Mouse (Mus musculus): ENCODE data around the gene Tmem223. TPM values are rescaled to one million over a fixed set of nuclear protein-coding genes. Genes with fewer than 3 reads are reported as not detected.

Tmem223 gene
- 202 and 221 TPM in 2 replicates for polyA plus RNA-seq (2016; fragmentation: Nextera tagmentation; extraction: Ambion mirVana)

DNA sequence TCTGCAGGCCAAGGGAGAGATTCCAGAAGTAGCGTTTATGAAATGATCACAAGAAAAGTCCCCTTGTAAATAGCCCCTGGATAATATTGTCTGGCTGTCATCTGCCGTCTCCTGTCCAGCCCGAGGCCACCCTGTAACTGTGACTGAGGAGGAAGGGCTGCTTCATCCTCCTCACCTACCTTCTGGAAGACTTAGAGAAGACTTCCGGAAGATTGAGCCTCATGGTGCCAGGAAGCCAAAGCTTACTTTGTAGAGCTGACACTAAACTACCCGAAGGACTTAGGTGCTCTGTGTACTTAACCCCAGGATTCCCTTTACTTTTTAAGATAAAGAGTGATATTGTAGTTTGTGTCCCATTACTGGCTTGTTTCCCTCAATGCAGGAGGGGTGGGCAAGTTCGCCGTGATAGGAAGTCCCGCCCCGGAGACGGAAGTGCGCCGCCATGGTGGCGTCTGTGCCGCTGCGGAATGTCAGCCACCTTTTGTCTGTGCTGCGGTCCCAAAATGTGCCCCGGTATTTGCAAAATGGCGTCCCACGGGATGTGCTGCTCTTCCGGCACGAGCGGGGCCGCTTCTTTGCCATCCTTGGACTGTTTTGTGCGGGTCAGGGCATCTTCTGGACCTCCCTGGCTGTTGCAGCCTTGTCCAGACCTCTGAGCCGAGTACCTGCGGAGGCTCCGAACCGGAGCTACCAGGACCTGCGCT lies at the start of gene Tmem223:
TSS of gene Tmem223 (plus strand) at position 430 of the 704 bp plus-strand sequence.
- peaks cover 59% of the 10 kb centered on the region for H3K36me3 ChIP-seq
- peak within 1 kb of the TSS; percentile 73 for H3K4me2 ChIP-seq (replicated peaks)
- H3K9ac ChIP-seq, result peak within 1 kb of the TSS; percentile 90
- H3K4me1 ChIP-seq, result peaks cover 29% of the 10 kb centered on the region
- peak within 1 kb of the TSS; percentile 90 for H3K27ac ChIP-seq
- no peaks in the 10 kb centered on the region for H3K27me3 ChIP-seq
- 0 out of 2 replicates have a peak, but pooled peaks have one; percentile 24 for ATAC-seq (ENCODE audit: insufficient number of reproducible peaks, insufficient read depth, low FRiP score, low TSS enrichment)
- WGBS, result 23% methylated on average over 29 of the region's 29 CpGs
- H3K9me3 ChIP-seq, result no peaks in the 10 kb centered on the region
- H3K4me3 ChIP-seq, result peak within 1 kb of the TSS; percentile 81

DNA sequence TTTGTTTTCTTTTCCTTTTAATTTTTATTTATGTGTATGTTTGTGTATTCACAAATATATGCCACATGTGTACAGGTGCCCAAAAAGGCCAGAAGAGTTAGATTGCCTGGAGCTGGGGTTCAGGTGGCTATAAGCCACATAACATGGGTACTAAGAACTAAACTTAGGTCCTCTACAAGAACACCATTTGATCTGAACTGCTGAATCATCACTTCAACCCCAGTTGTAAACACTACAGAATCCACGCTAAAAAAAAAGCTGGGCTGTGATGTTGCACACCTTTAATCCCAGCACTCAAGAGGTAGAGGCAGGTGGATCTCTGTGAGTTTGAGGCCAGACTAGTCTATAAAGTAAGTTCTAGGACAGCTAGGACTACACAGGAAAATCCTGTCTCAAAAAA lies 49.4 kb upstream of the Tmem223 start:
- Histone ChIP-seq H3K36me3 (peaks cover 21% of the 10 kb centered on the region), H3K4me3 (no peak overlapping the region), H3K9ac (no peak overlapping the region), H3K27ac (no peak overlapping the region), H3K9me3 (0 out of 2 replicates have a peak, but pooled peaks cover 3% of the 10 kb centered on the region), H3K4me2 (replicated peaks) (no peak overlapping the region), H3K4me1 (peaks cover 24% of the 10 kb centered on the region), H3K27me3 (no peaks in the 10 kb centered on the region)
- WGBS, result 75% methylated on average over 1 of the region's 1 CpGs
- no peak for ATAC-seq (ENCODE audit: insufficient number of reproducible peaks, insufficient read depth, low FRiP score, low TSS enrichment)

DNA sequence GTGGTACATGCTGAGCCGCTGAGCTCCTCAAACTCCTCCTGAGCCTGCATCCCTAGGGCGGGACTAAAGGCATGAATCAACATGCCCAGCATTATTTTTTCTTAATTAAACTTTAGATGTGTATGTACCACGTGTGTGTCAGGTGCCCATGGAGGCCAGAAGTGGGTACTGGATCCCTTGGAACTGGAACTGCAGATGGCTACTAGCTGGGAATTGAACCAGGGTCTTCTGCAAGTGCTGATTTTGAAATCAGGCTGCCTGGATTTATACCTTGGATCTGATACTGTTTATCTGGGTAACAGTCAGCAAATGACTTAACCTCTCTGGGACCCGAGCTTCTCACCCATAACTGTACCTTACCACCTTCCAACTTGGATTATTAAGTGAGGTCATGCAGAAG lies 48.8 kb upstream of the Tmem223 start:
- Histone ChIP-seq H3K27me3 (no peaks in the 10 kb centered on the region), H3K4me1 (peaks cover 24% of the 10 kb centered on the region), H3K9ac (peak overlapping the region; percentile 95), H3K36me3 (peaks cover 27% of the 10 kb centered on the region), H3K4me2 (replicated peaks) (peak overlapping the region; percentile 64), H3K27ac (0 out of 2 replicates have a peak overlapping the region, but pooled peaks have one; percentile 50), H3K4me3 (peak overlapping the region; percentile 76), H3K9me3 (0 out of 2 replicates have a peak, but pooled peaks cover 3% of the 10 kb centered on the region)
- ATAC-seq (ENCODE audit: insufficient number of reproducible peaks, insufficient read depth, low FRiP score, low TSS enrichment), result no peak
- 59% methylated on average over 4 of the region's 4 CpGs for WGBS

DNA sequence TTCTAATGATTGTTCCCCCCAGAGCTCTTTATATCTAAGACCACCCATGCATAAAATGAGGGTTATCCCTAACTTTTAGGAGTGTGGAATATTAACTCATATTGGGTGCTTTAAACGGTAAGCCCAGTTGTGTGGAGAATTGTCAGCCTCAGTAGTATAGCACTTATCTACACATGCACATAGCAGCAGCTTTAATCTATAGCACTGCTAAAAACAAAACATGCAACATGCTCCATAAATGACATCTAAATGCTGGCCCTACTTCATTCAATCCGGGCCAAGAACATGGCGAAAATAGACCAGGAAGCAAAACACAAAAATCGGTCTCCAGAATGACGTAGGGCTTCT lies 48.3 kb upstream of the Tmem223 start:
- Histone ChIP-seq H3K4me3 (peak overlapping the region; percentile 76), H3K27ac (peak overlapping the region; percentile 96), H3K9ac (peak overlapping the region; percentile 95), H3K36me3 (peaks cover 27% of the 10 kb centered on the region), H3K9me3 (0 out of 2 replicates have a peak, but pooled peaks cover 3% of the 10 kb centered on the region), H3K27me3 (no peaks in the 10 kb centered on the region), H3K4me1 (peaks cover 24% of the 10 kb centered on the region), H3K4me2 (replicated peaks) (peak overlapping the region; percentile 64)
- 1% methylated on average over 5 of the region's 5 CpGs for WGBS
- ATAC-seq (ENCODE audit: insufficient number of reproducible peaks, insufficient read depth, low FRiP score, low TSS enrichment), result peak; percentile 1; the same call in 1 of the 2 replicates

DNA sequence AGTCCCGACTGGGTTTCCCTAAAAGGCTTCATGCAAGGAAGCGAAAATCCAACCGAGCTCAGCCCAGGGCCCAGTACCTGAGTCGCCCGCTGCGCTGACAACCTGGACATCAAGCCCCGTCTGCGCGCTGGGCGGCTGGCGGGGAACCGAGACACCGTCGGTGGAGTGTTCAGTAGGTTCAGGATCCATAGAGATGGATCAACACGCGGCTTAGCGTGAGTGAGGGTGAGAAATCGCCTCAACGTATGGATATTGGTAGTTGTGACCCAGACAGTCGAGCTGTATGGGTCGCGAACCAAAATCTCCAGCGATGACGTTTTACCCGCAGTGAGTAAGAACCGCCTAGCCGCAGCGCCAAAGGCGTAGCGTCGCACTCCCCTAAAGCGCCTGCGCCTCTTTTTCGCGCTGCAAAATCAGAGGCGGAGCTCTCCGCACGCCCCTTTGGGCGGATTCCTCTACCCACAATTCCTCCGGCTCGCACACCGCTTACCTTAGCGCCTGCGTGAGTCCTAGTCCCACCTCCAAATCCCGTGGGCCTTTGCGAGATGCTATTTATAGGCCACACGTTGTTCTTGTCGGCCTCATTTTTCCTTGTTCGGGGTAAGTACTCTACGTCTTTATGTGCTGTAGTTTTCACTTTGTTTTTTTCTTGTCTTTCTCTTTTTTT lies 47.8 kb upstream of the Tmem223 start, which contains the start of gene Slc3a2:
TSS of gene Slc3a2 (minus strand) at position 463 of the 667 bp plus-strand sequence.
- ATAC-seq (ENCODE audit: insufficient number of reproducible peaks, insufficient read depth, low FRiP score, low TSS enrichment), result peak; percentile 91
- Histone ChIP-seq H3K9ac (peak within 1 kb of the TSS; percentile 95), H3K4me1 (peaks cover 24% of the 10 kb centered on the region), H3K27me3 (no peaks in the 10 kb centered on the region), H3K36me3 (peaks cover 27% of the 10 kb centered on the region), H3K4me3 (peak within 1 kb of the TSS; percentile 76), H3K4me2 (replicated peaks) (peak within 1 kb of the TSS; percentile 84), H3K9me3 (0 out of 2 replicates have a peak, but pooled peaks cover 3% of the 10 kb centered on the region), H3K27ac (peak within 1 kb of the TSS; percentile 96)
- under 1% methylated on average over 50 of the region's 50 CpGs for WGBS

DNA sequence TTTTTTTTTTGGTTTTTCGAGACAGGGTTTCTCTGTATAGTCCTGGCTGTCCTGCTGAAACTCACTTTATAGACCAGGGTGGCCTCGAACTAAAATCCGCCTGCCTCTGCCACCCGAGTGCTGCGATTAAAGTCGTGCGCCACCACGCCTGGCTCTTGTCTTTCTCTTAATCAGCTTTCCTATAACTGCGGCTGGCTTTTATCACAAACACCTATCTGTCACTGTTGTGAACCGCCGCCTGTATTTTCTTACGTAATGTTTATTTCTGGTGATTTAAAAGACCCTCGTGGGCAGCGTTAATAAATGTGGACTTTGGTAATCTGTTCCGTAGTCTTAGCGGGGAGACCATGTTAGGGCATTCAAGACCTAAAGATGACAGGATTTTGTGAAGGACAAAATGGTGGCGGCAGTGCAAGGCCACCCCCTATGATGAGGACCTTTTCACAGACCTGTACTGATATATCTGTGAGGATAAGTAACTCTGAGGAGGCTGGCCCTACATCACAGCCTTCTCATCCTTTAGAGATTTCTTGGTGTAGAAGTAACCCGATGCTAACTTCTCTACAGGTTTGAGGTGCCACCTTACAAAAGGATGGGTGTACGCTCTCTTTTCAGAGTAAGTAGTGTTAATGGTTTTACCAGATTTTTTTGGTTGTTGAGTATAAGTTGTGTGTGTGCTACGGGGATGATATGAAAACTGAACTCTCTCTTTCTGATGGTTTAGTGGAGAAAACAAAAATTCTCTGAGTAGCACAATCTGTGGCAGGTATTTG lies 47.0 kb upstream of the Tmem223 start:
- no peaks in the 10 kb centered on the region for H3K27me3 ChIP-seq
- WGBS, result under 1% methylated on average over 20 of the region's 20 CpGs

DNA sequence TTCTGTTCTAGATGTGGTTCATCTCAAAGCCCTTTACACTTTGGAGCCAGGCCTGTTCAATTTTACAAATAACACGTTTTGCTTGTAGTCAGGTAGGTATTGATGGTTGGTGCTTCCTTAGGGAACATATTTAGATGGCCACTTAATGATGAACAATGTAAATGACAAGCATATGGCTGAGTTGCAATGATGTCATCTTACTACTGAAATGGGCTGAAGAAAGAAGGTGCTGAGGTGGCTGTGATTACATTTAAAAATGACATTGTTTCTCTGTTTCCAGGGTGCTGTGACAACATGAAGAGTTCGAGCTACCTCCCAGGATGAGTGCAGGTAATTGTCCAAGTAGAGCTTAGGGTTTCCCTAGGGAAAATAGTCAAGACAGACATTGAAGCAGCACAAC lies 46.4 kb upstream of the Tmem223 start:
- Histone ChIP-seq H3K9me3 (0 out of 2 replicates have a peak, but pooled peaks cover 3% of the 10 kb centered on the region), H3K27me3 (no peaks in the 10 kb centered on the region), H3K4me3 (peak overlapping the region; percentile 76), H3K36me3 (peaks cover 27% of the 10 kb centered on the region), H3K9ac (peak overlapping the region; percentile 95), H3K27ac (peak overlapping the region; percentile 89), H3K4me1 (peaks cover 24% of the 10 kb centered on the region), H3K4me2 (replicated peaks) (peak overlapping the region; percentile 84)
- no peak for ATAC-seq (ENCODE audit: insufficient number of reproducible peaks, insufficient read depth, low FRiP score, low TSS enrichment)
- 4% methylated on average over 2 of the region's 2 CpGs for WGBS

More for the DNA sequence above, 47.0 kb upstream of the Tmem223 start:
- Histone ChIP-seq H3K4me2 (replicated peaks) (peak overlapping the region; percentile 84), H3K36me3 (peaks cover 27% of the 10 kb centered on the region), H3K27ac (peak overlapping the region; percentile 89), H3K9ac (peak overlapping the region; percentile 95), H3K4me1 (peaks cover 24% of the 10 kb centered on the region), H3K4me3 (peak overlapping the region; percentile 76), H3K9me3 (0 out of 2 replicates have a peak, but pooled peaks cover 3% of the 10 kb centered on the region)
- no peak for ATAC-seq (ENCODE audit: insufficient number of reproducible peaks, insufficient read depth, low FRiP score, low TSS enrichment)

DNA sequence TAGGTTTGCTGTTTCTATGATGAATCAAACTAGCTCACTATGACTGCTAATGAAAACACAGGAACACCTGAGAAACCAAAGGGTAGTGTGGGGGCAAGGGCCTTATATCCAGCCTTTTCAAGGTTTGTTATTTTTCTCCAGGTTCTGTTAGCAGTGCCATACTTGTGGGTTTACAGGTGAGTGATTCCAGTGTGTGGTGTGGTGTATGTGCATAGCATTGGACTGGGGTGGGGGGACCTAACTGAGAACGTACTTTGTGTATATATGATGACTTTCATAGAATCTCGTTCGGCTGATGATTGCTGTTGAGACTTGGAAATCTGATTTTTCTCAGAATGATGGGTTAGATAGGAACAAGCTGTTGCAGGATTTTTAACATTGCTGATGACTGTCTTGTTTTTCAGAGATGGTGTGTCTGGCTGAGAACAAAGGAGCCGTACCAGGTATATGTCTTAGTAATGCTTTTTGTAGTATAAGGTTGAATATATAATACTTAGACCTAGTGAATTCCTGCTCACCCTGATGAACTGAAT lies 45.6 kb upstream of the Tmem223 start:
- H3K4me2 ChIP-seq (replicated peaks), result peak overlapping the region; percentile 84
- peak overlapping the region; percentile 76 for H3K4me3 ChIP-seq
- peaks cover 24% of the 10 kb centered on the region for H3K4me1 ChIP-seq
- H3K27ac ChIP-seq, result peak overlapping the region; percentile 89; the same call in 1 of the 2 replicates
- peaks cover 27% of the 10 kb centered on the region for H3K36me3 ChIP-seq
- 59% methylated on average over 4 of the region's 4 CpGs for WGBS
- H3K9ac ChIP-seq, result peak overlapping the region; percentile 95
- H3K27me3 ChIP-seq, result no peaks in the 10 kb centered on the region
- no peak for ATAC-seq (ENCODE audit: insufficient number of reproducible peaks, insufficient read depth, low FRiP score, low TSS enrichment)
- no peaks in the 10 kb centered on the region for H3K9me3 ChIP-seq

DNA sequence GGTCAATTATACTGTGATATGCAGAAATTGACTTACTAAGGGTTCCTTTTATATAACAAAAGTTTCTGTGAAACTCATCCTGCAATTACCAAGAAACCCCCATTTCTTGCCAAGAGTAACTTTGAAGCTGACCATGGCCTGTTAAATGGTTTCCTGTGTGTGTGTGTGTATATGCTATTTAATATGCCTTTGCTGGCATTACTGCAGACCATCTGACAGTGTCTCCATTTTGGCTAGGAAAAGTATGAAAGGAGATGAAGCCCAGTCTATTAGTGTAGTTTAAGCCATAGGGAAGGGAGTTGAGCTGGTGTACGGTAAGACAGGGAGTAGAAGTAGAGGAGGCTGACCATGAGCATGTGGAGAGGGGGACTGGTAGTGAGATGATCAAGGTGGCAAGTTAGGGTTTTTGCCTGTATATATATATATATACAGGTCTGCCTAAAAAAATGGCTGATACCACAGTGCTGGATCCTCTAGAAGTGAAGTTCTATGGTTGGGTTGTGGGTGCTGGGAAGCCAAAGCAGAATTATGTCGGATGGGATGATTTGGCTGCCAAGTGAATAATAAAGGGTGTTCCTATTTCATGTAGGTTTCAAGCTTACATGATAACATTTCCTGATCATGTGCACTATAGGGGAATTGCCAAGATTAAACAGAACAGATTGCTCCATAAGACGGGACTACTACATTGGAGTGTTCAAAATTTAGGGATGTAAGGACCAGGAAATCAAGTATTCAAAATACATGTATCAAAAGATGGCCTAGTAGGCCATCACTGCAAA lies 44.0 kb upstream of the Tmem223 start:
- Histone ChIP-seq H3K4me3 (no peak overlapping the region), H3K4me1 (peaks cover 24% of the 10 kb centered on the region), H3K4me2 (replicated peaks) (no peak overlapping the region), H3K36me3 (peaks cover 27% of the 10 kb centered on the region), H3K27me3 (no peaks in the 10 kb centered on the region), H3K9me3 (no peaks in the 10 kb centered on the region), H3K27ac (no peak overlapping the region), H3K9ac (no peak overlapping the region)
- ATAC-seq (ENCODE audit: insufficient number of reproducible peaks, insufficient read depth, low FRiP score, low TSS enrichment), result no peak
- 14% methylated on average over 3 of the region's 3 CpGs for WGBS

DNA sequence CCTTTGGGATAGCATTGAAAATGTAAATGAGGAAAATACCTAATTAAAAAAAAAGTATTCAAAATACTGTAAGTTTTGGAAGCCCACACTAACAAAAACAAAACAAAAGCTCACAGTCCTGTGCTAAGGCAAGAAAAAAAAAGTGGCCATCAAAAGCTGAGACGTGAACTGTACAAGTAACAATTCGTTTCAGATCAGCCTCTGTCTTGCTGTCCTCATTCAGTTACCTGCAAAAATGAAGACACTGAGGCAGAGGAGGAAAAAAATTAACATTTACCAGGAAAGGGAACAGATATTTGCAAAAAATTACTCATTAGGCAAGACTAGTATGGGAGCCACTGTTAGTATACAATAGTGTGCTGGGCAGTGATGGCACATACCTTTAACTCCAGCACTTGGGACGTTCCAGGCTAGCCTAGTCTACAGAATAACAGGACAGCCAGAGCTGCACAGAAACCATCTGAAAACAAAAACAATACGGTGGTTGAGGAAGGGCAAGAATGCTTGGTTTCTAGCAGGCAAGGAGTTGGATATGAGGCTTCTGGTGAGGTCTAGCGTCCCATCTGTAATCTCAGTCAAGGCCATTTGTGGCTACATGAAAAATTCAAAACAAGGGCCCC lies 43.2 kb upstream of the Tmem223 start:
- Histone ChIP-seq H3K9me3 (no peaks in the 10 kb centered on the region), H3K4me2 (replicated peaks) (no peak overlapping the region), H3K9ac (no peak overlapping the region), H3K4me3 (no peak overlapping the region), H3K27me3 (no peaks in the 10 kb centered on the region), H3K27ac (peak overlapping the region; percentile 41; the same call in 1 of the 2 replicates), H3K36me3 (peaks cover 27% of the 10 kb centered on the region), H3K4me1 (peaks cover 16% of the 10 kb centered on the region)
- 31% methylated on average over 5 of the region's 5 CpGs for WGBS
- no peak for ATAC-seq (ENCODE audit: insufficient number of reproducible peaks, insufficient read depth, low FRiP score, low TSS enrichment)
